Mouse (Mus musculus) liver, embryonic 14.5 days (tissue): ENCODE data around the gene Ptprs.

Experiments used
- CTCF ChIP-seq: IDR thresholded peaks from 2 replicates; pipeline ENCODE4 v1.5.1; 2016; ENCODE audit warnings: antibody characterized with exemption, low read depth, control low read depth
- EP300 ChIP-seq: IDR thresholded peaks from 2 replicates; pipeline ENCODE4 v1.6.1; 2016; ENCODE audit warnings: antibody characterized with exemption, low read depth

- TF ChIP-seq EP300, result no peak
- TF ChIP-seq CTCF, result no peak
These were observed 106.2 kb downstream of the Ptprs start for GRCm38 (mm10) chr17:56370090-56370489.
